Comparison of ENCODE assay signal across 16 mouse cellular contexts in genomic region chr1:173490812-173491480, GRCm38 (mm10). TPM values are rescaled to one million over a fixed set of nuclear protein-coding genes. Genes with fewer than 3 reads are reported as not detected.
DNase-seq lines count a peak whose midpoint lies in the region; ATAC-seq and TF ChIP-seq lines count a peak whose summit lies in the region.
"Not testable (repeated sequence)": the region's sequence is repeated elsewhere in the genome, so short reads cannot be mapped to it uniquely, and the experiment has no call there.
"Had no signal": no experiment of that assay in that cellular context is flagged by ENCODE, and none has a peak within 500 bp of the region (broad histone marks: within the 10 kb centered on the region; RNA-seq: fewer than 3 reads in every experiment).

Gene Ifi206, minus strand, starts transcription at chr1:173491041.

- TF ChIP-seq CTCF in bone marrow macrophage, adult 2 months (IDR thresholded peaks at IDR 0.05; ENCODE audit: low read depth, low read length): not testable (repeated sequence)

- H3K36me3 ChIP-seq in splenic B cell, adult 2 months (ENCODE audit: control insufficient read depth, insufficient read depth, low read length, poor library complexity, severe bottlenecking): not testable (repeated sequence)

- ATAC-seq in inflammation-experienced regulatory T-cells, adult 6 months: peak; percentile 97

- not testable (repeated sequence) for TF ChIP-seq POLR2A in bone marrow macrophage, adult 2 months (IDR thresholded peaks at IDR 0.05; ENCODE audit: borderline replicate concordance, low read depth, low read length)

- not testable (repeated sequence) for H3K4me1 ChIP-seq in bone marrow macrophage, adult 2 months (ENCODE audit: control insufficient read depth, insufficient read depth, low read length)

- H3K27me3 ChIP-seq in splenic B cell, adult 2 months (ENCODE audit: control insufficient read depth, insufficient read depth, low read length, poor library complexity, severe bottlenecking): not testable (repeated sequence)

- not testable (repeated sequence) for H3K27ac ChIP-seq in bone marrow macrophage, adult 2 months (ENCODE audit: insufficient read depth, low read depth, low read length)

- H3K4me3 ChIP-seq in bone marrow macrophage, adult 2 months (ENCODE audit: insufficient read depth, low read length): not testable (repeated sequence)

- DNase-seq in CD8-positive naive resting alpha-beta T cell, adult 2 months (ENCODE audit: low read depth in 2 of 2, low spot score in 2 of 2): peak; percentile 42 to 51
- DNase-seq in lung, postnatal 36 days: peak; percentile 18
- DNase-seq in natural killer cell, adult 2 months (ENCODE audit: low spot score in 2 of 2): peak; percentile 42 to 45
- peak; percentile 50 for DNase-seq in splenic B cell, adult 2 months (ENCODE audit: low read depth, low spot score)
- peak; percentile 28 to 29 for DNase-seq in thymus, postnatal 36 days

RNA-seq across cellular contexts. Expression of gene Ifi206, which starts in this region (rescaled TPM):
- polyA plus RNA-seq in bone marrow macrophage, adult 2 months (2012; ENCODE audit: insufficient read depth, insufficient read length, missing spikeins): 17.7 and 19.1 TPM in 2 replicates
- polyA plus RNA-seq in inflammation-experienced regulatory T-cells, adult 6 months (2017; shearing (Covaris generic)): 10 to 100 TPM; 57.4 to 70.4 (median 60.4) TPM
- polyA plus RNA-seq: C2C12; embryonic facial prominence, embryonic 13.5 days; forebrain, embryonic 10.5 days; forebrain, embryonic 15.5 days; hindbrain, embryonic 13.5 days; limb, embryonic 11.5 days; midbrain, embryonic 10.5 days; midbrain, embryonic 15.5 days; neural tube, embryonic 12.5 days had no signal
